ENCODE assay signal across 8 mouse cellular contexts in the genomic region with DNA sequence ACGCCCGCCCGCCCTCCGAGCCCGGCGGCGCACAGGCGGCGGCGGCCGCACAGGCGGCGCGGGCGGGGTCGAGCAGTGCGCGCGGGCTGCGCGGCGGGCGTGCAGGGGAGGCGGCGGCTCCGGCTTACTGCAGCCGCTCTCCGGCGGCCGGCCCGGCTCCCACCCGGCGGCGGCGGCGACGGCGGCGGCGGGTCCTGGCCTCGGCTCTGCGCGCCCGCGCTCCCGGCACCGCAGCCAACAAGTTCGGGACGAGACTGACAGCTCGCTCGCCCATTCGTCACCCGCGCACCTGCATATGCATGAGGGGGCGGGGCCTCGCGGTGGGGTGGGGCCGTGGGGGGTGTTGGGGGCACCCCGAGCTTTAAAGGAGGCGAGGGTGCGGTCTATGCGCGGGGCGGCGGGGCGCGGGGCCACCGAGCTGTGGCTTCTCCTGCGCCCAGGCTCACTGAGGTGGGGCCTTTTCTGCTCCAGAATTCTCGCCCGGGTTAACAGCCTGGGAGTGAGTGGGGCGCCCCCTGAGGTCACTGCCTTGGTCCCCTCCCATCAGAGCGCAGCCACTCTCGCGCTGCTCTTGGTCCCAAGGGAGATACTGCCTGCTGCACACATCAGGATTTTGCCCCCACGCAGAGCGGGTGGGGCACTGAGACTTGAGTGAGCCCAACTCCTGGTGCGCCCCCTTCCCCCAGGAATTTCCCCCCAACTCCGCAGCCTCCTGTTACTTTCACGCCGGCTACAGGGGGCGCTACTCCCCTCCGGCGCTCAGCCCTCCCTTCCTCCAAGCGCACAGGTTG. TPM values are rescaled to one million over a fixed set of nuclear protein-coding genes. Genes with fewer than 3 reads are reported as not detected.
DNase-seq lines count a peak whose midpoint lies in the region; ATAC-seq and TF ChIP-seq lines count a peak whose summit lies in the region.

Gene Jag2 (minus strand): TSS at position 215 of the 791 bp plus-strand sequence.

- H3K36me3 ChIP-seq in kidney, adult 2 months (ENCODE audit: control insufficient read depth, insufficient read depth, low read length) = no peaks in the 10 kb centered on the region
- H3K36me3 ChIP-seq in embryonic facial prominence, embryonic 12.5 days = no peaks in the 10 kb centered on the region
- H3K36me3 ChIP-seq in kidney, embryonic 15.5 days = no peaks in the 10 kb centered on the region
- H3K36me3 ChIP-seq in limb, embryonic 13.5 days = no peaks in the 10 kb centered on the region
- H3K36me3 ChIP-seq in midbrain, embryonic 14.5 days (ENCODE audit: control insufficient read depth, insufficient read depth, low read length) = no peaks in the 10 kb centered on the region

- peak; percentile 22; the same call in 1 of the 2 replicates for ATAC-seq in embryonic facial prominence, embryonic 12.5 days (ENCODE audit: insufficient number of reproducible peaks, insufficient read depth, low FRiP score, low TSS enrichment)
- peak; percentile 41 for ATAC-seq in kidney, embryonic 15.5 days (replicated peaks; ENCODE audit: low FRiP score)
- peak; percentile 38 for ATAC-seq in limb, embryonic 13.5 days (ENCODE audit: low FRiP score, low read depth)
- ATAC-seq in midbrain, embryonic 14.5 days (ENCODE audit: low FRiP score, low TSS enrichment) = peak; percentile 65

- no peaks in the 10 kb centered on the region for H3K9me3 ChIP-seq in embryonic facial prominence, embryonic 12.5 days
- H3K9me3 ChIP-seq in kidney, embryonic 15.5 days (replicated peaks) = no peaks in the 10 kb centered on the region
- no peaks in the 10 kb centered on the region for H3K9me3 ChIP-seq in limb, embryonic 13.5 days
- H3K9me3 ChIP-seq in midbrain, embryonic 14.5 days (ENCODE audit: control insufficient read depth, low read length) = no peaks in the 10 kb centered on the region

- DNase-seq in kidney, adult 2 months = peak; percentile 53
- no peak for DNase-seq in kidney, adult 11 months
- peak; percentile 66 to 82 for DNase-seq in heart, adult 18-20 months
- DNase-seq in midbrain, embryonic 14.5 days = peak; percentile 85
- peak; percentile 65 for DNase-seq in testis, postnatal 10 days (ENCODE audit: low spot score)

- no peaks in the 10 kb centered on the region for H3K4me1 ChIP-seq in kidney, adult 2 months (ENCODE audit: control insufficient read depth, insufficient read depth, low read length)
- H3K4me1 ChIP-seq in embryonic facial prominence, embryonic 12.5 days = peaks cover 30% of the 10 kb centered on the region; the same call in 1 of the 2 replicates
- H3K4me1 ChIP-seq in kidney, embryonic 15.5 days = peaks cover 42% of the 10 kb centered on the region
- H3K4me1 ChIP-seq in limb, embryonic 13.5 days = peaks cover 42% of the 10 kb centered on the region
- peaks cover 20% of the 10 kb centered on the region for H3K4me1 ChIP-seq in midbrain, embryonic 14.5 days (ENCODE audit: control insufficient read depth, insufficient read depth, low read length)

- H3K27me3 ChIP-seq in kidney, adult 2 months (replicated peaks; ENCODE audit: control insufficient read depth, insufficient read depth, low read length) = peaks cover 2% of the 10 kb centered on the region; the same call in 1 of the 2 replicates
- H3K27me3 ChIP-seq in embryonic facial prominence, embryonic 12.5 days = peaks cover 65% of the 10 kb centered on the region
- H3K27me3 ChIP-seq in kidney, embryonic 15.5 days = peaks cover 70% of the 10 kb centered on the region
- peaks cover 75% of the 10 kb centered on the region for H3K27me3 ChIP-seq in limb, embryonic 13.5 days
- peaks cover 13% of the 10 kb centered on the region for H3K27me3 ChIP-seq in midbrain, embryonic 14.5 days (ENCODE audit: control insufficient read depth, insufficient read depth, low read length)

- TF ChIP-seq CTCF in kidney, adult 2 months (conservative IDR thresholded peaks at IDR 0.05; ENCODE audit: insufficient read depth, insufficient read length, low read depth, low read length) = no peak

- no peak within 1 kb of the TSS for H3K27ac ChIP-seq in kidney, adult 2 months (ENCODE audit: insufficient read depth, low read depth, low read length)
- H3K27ac ChIP-seq in embryonic facial prominence, embryonic 12.5 days = peak within 1 kb of the TSS; percentile 42; the same call in 1 of the 2 replicates
- H3K27ac ChIP-seq in kidney, embryonic 15.5 days = no peak within 1 kb of the TSS
- H3K27ac ChIP-seq in limb, embryonic 13.5 days = peak within 1 kb of the TSS; percentile 48; the same call in 1 of the 2 replicates
- H3K27ac ChIP-seq in midbrain, embryonic 14.5 days (replicated peaks; ENCODE audit: low read depth, low read length) = peak within 1 kb of the TSS; percentile 82

- peak within 1 kb of the TSS; percentile 82 for H3K4me2 ChIP-seq in embryonic facial prominence, embryonic 12.5 days (replicated peaks)
- peak within 1 kb of the TSS; percentile 92 for H3K4me2 ChIP-seq in kidney, embryonic 15.5 days
- peak within 1 kb of the TSS; percentile 98 for H3K4me2 ChIP-seq in limb, embryonic 13.5 days (replicated peaks)
- H3K4me2 ChIP-seq in midbrain, embryonic 14.5 days (ENCODE audit: low read length) = peak within 1 kb of the TSS; percentile 74

- WGBS in kidney, adult 2 months = 18% methylated on average over 85 of the region's 85 CpGs
- WGBS in embryonic facial prominence, embryonic 12.5 days = 1% methylated on average over 60 of the region's 85 CpGs
- WGBS in kidney, embryonic 15.5 days = under 1% methylated on average over 85 of the region's 85 CpGs
- under 1% methylated on average over 60 of the region's 85 CpGs for whole genome bisulfite sequencing in limb, embryonic 13.5 days
- WGBS in midbrain, embryonic 14.5 days = 1% methylated on average over 70 of the region's 85 CpGs

- peak within 1 kb of the TSS; percentile 41 for H3K9ac ChIP-seq in embryonic facial prominence, embryonic 12.5 days
- H3K9ac ChIP-seq in kidney, embryonic 15.5 days = peak within 1 kb of the TSS; percentile 48
- peak within 1 kb of the TSS; percentile 63 for H3K9ac ChIP-seq in limb, embryonic 13.5 days
- H3K9ac ChIP-seq in midbrain, embryonic 14.5 days (replicated peaks; ENCODE audit: low read length) = peak within 1 kb of the TSS; percentile 81

- peak within 1 kb of the TSS; percentile 58 for H3K4me3 ChIP-seq in kidney, adult 2 months (ENCODE audit: insufficient read depth, low read depth, low read length)
- peak within 1 kb of the TSS; percentile 47 for H3K4me3 ChIP-seq in embryonic facial prominence, embryonic 12.5 days
- peak within 1 kb of the TSS; percentile 54 for H3K4me3 ChIP-seq in kidney, embryonic 15.5 days (replicated peaks)
- H3K4me3 ChIP-seq in limb, embryonic 13.5 days = peak within 1 kb of the TSS; percentile 60
- H3K4me3 ChIP-seq in midbrain, embryonic 14.5 days (replicated peaks; ENCODE audit: low read depth, low read length) = peak within 1 kb of the TSS; percentile 62

- no peak for TF ChIP-seq POLR2A in kidney, adult 2 months (IDR thresholded peaks at IDR 0.05; ENCODE audit: low read depth, low read length)

RNA-seq across cellular contexts. Expression of gene Jag2, which starts in this region (rescaled TPM):
- 10.1 and 10.6 TPM in 2 replicates for polyA plus RNA-seq in kidney, adult 2 months (2012; rRNA removed)
- polyA plus RNA-seq in embryonic facial prominence, embryonic 12.5 days (2016; fragmentation: Nextera tagmentation; extraction: Ambion mirVana) = 7.9 and 8.8 TPM in 2 replicates
- 10 to 100 TPM; 31.5 to 38.6 TPM for total RNA-seq in heart, adult 18-20 months (2021)
- polyA plus RNA-seq in kidney, embryonic 15.5 days (2015; fragmentation: Nextera tagmentation; extraction: Ambion mirVana) = 3.0 and 3.5 TPM in 2 replicates
- polyA plus RNA-seq in limb, embryonic 13.5 days (2015; fragmentation: Nextera tagmentation; extraction: Ambion mirVana) = 5.9 and 7.8 TPM in 2 replicates
- 15.1 and 18.5 TPM in 2 replicates for polyA plus RNA-seq in midbrain, embryonic 14.5 days (2014; fragmentation: Nextera tagmentation; extraction: Ambion mirVana)

Comparison
In these comparisons a context has a peak if more than half of its experiments do, and no peak if none do; other contexts are left out.
1. H3K27ac ChIP-seq: peak in embryonic facial prominence, embryonic 12.5 days (single experiment), limb, embryonic 13.5 days (single experiment) and midbrain, embryonic 14.5 days (single experiment); none in kidney, adult 2 months (single experiment) and kidney, embryonic 15.5 days (single experiment).
2. Peak in every context shown above with its lines, with median percentiles within 50 percentile points of each other: H3K4me3 ChIP-seq, ATAC-seq, H3K4me2 ChIP-seq and H3K9ac ChIP-seq.